Mouse (Mus musculus) mouse trophoblast stem cell (cell line): Measurements from ENCODE around the gene Acot4.
"Not testable (repeated sequence)": the region's sequence is repeated elsewhere in the genome, so short reads cannot be mapped to it uniquely, and the experiment has no call there.

Experiments
- in situ Hi-C, 2 experiments: fragments of 300-500 bp; cut with MseI, MboI; formaldehyde crosslinking; loops; 2 replicates in 1 of 2; 3 replicates in 1 of 2; pipeline ENCODE4 v1.15.1; 2025

The Acot4 gene

GRCm38 (mm10) chr12:84038241-84038640 is at the start of gene Acot4:
TSS of gene Acot4 (plus strand) at chr12:84038379.
- in situ Hi-C loops, result not testable (repeated sequence)

GRCm38 (mm10) chr12:83988483-83988882 is 49.7 kb upstream of the Acot4 start:
- in situ Hi-C loops, result no loop called here

- in situ Hi-C loops, result no loop called here
Measured at GRCm38 (mm10) chr12:83989378-83989777, 48.8 kb upstream of the Acot4 start.

GRCm38 (mm10) chr12:83997221-83997620 is 41.0 kb upstream of the Acot4 start:
- in situ Hi-C loops, result no loop called here

- in situ Hi-C loops, result no loop called here
Measured at GRCm38 (mm10) chr12:83998341-83999107, 39.7 kb upstream of the Acot4 start.

GRCm38 (mm10) chr12:83999237-83999636 is 38.9 kb upstream of the Acot4 start:
- in situ Hi-C loops, result not testable (repeated sequence)

- in situ Hi-C loops, result no loop called here
Measured at GRCm38 (mm10) chr12:84000418-84000817, 37.8 kb upstream of the Acot4 start.

- in situ Hi-C loops, result no loop called here
Measured at GRCm38 (mm10) chr12:84003866-84004265, 34.3 kb upstream of the Acot4 start.

- in situ Hi-C loops, result no loop called here
Measured at GRCm38 (mm10) chr12:84008251-84008650, 29.9 kb upstream of the Acot4 start.

- in situ Hi-C loops, result no loop called here
Measured at GRCm38 (mm10) chr12:84008729-84009128, 29.4 kb upstream of the Acot4 start.

- in situ Hi-C loops, result not testable (repeated sequence)
Measured at GRCm38 (mm10) chr12:84009171-84009965, 28.8 kb upstream of the Acot4 start, which contains the start of gene Acot1. TSS of gene Acot1 (plus strand) at chr12:84009490.

- in situ Hi-C loops, result no loop called here
Measured at GRCm38 (mm10) chr12:84010201-84010600, 28.0 kb upstream of the Acot4 start.

- in situ Hi-C loops, result no loop called here
Measured at GRCm38 (mm10) chr12:84011251-84012040, 26.7 kb upstream of the Acot4 start.

- in situ Hi-C loops, result no loop called here
Measured at GRCm38 (mm10) chr12:84013130-84013529, 25.0 kb upstream of the Acot4 start.

GRCm38 (mm10) chr12:84013701-84014100 is 24.5 kb upstream of the Acot4 start:
- in situ Hi-C loops, result no loop called here

- in situ Hi-C loops, result not testable (repeated sequence)
Measured at GRCm38 (mm10) chr12:84020528-84020927, 17.7 kb upstream of the Acot4 start.

- in situ Hi-C loops, result not testable (repeated sequence)
Measured at GRCm38 (mm10) chr12:84022266-84022665, 15.9 kb upstream of the Acot4 start.

GRCm38 (mm10) chr12:84023052-84023745 is 15.0 kb upstream of the Acot4 start:
- in situ Hi-C loops, result no loop called here

GRCm38 (mm10) chr12:84025888-84026287 is 12.3 kb upstream of the Acot4 start:
- in situ Hi-C loops, result no loop called here

GRCm38 (mm10) chr12:84028328-84028727 is 9.9 kb upstream of the Acot4 start:
- in situ Hi-C loops, result not testable (repeated sequence)

- in situ Hi-C loops, result not testable (repeated sequence)
Measured at GRCm38 (mm10) chr12:84029043-84029442, 9.1 kb upstream of the Acot4 start.
